In genomic region chr14:33000112-33000979, GRCm38 (mm10) we compare ENCODE assay signal across 22 mouse cellular contexts. TPM values are rescaled to one million over a fixed set of nuclear protein-coding genes. Genes with fewer than 3 reads are reported as not detected.
DNase-seq lines count a peak whose midpoint lies in the region; ATAC-seq and TF ChIP-seq lines count a peak whose summit lies in the region.
"Had no signal": no experiment of that assay in that cellular context is flagged by ENCODE, and none has a peak within 500 bp of the region (broad histone marks: within the 10 kb centered on the region; RNA-seq: fewer than 3 reads in every experiment).

No protein-coding gene starts in this region.

- H3K9me3 ChIP-seq in embryonic facial prominence, embryonic 10.5 days: peaks cover 4% of the 10 kb centered on the region
- H3K9me3 ChIP-seq in hindbrain, embryonic 13.5 days: 0 out of 2 replicates have a peak, but pooled peaks cover 4% of the 10 kb centered on the region
- 0 out of 2 replicates have a peak, but pooled peaks cover 3% of the 10 kb centered on the region for H3K9me3 ChIP-seq in midbrain, embryonic 14.5 days (ENCODE audit: control insufficient read depth, low read length)
- H3K9me3 ChIP-seq: liver, embryonic 13.5 days; megakaryocyte, embryonic 14.5 days; stomach, embryonic 15.5 days had no signal

- peak; percentile 63; the same call in 1 of the 2 replicates for ATAC-seq in hindbrain, embryonic 13.5 days (ENCODE audit: low FRiP score)
- ATAC-seq in midbrain, embryonic 14.5 days (ENCODE audit: low FRiP score, low TSS enrichment): no peak
- ATAC-seq in monocyte, adult 5-6 weeks (replicated peaks; ENCODE audit: insufficient number of reproducible peaks, low FRiP score, low TSS enrichment, poor library complexity, severe bottlenecking): no peak
- no peak for ATAC-seq in erythroblast, adult 5-6 weeks (replicated peaks; ENCODE audit: low FRiP score, poor library complexity, severe bottlenecking)
- ATAC-seq: CD4-positive, CD25-positive, alpha-beta regulatory T cell, adult 4 months had no signal

- WGBS in embryonic facial prominence, embryonic 10.5 days: 27% methylated on average over 8 of the region's 8 CpGs
- WGBS in hindbrain, embryonic 13.5 days: 20% methylated on average over 8 of the region's 8 CpGs
- WGBS in midbrain, embryonic 14.5 days: 19% methylated on average over 8 of the region's 8 CpGs

- H3K36me3 ChIP-seq in embryonic facial prominence, embryonic 10.5 days (replicated peaks): no peaks in the 10 kb centered on the region
- no peaks in the 10 kb centered on the region for H3K36me3 ChIP-seq in hindbrain, embryonic 13.5 days
- no peaks in the 10 kb centered on the region for H3K36me3 ChIP-seq in midbrain, embryonic 14.5 days (ENCODE audit: control insufficient read depth, insufficient read depth, low read length)
- H3K36me3 ChIP-seq: embryonic facial prominence, embryonic 12.5 days; liver, embryonic 13.5 days; stomach, embryonic 15.5 days had no signal

- H3K4me1 ChIP-seq in embryonic facial prominence, embryonic 10.5 days: peaks cover 21% of the 10 kb centered on the region
- peaks cover 23% of the 10 kb centered on the region for H3K4me1 ChIP-seq in hindbrain, embryonic 13.5 days (replicated peaks)
- peaks cover 13% of the 10 kb centered on the region; the same call in 1 of the 2 replicates for H3K4me1 ChIP-seq in midbrain, embryonic 14.5 days (ENCODE audit: control insufficient read depth, insufficient read depth, low read length)
- H3K4me1 ChIP-seq: liver, embryonic 13.5 days; megakaryocyte, embryonic 14.5 days; stomach, embryonic 15.5 days had no signal

- DNase-seq in brain, embryonic 14.5 days (ENCODE audit: low read depth): peak; percentile 58
- no peak for DNase-seq in embryonic facial prominence, embryonic 10.5 days (ENCODE audit: low spot score)
- peak; percentile 57 for DNase-seq in midbrain, embryonic 14.5 days
- DNase-seq in left cerebral cortex, adult 11 months (ENCODE audit: low spot score): no peak
- DNase-seq: adrenal gland, postnatal 10 days; cerebellum, adult 9-11 months; gastrocnemius, postnatal 10 days; kidney, adult 9 months; kidney, postnatal 4 days; layer of hippocampus, postnatal 36 days; liver, embryonic 13.5 days; spleen, adult 18-20 months had no signal

- no peak for TF ChIP-seq CTCF in brain, embryonic 14.5 days (IDR thresholded peaks at IDR 0.05; ENCODE audit: borderline replicate concordance, extremely low read depth, insufficient read depth, insufficient read length)

- 0 out of 2 replicates have a peak, but pooled peaks cover 4% of the 10 kb centered on the region for H3K27me3 ChIP-seq in embryonic facial prominence, embryonic 10.5 days (replicated peaks; ENCODE audit: low read depth, poor library complexity, severe bottlenecking)
- no peaks in the 10 kb centered on the region for H3K27me3 ChIP-seq in hindbrain, embryonic 13.5 days
- no peaks in the 10 kb centered on the region for H3K27me3 ChIP-seq in midbrain, embryonic 14.5 days (ENCODE audit: control insufficient read depth, insufficient read depth, low read length)
- H3K27me3 ChIP-seq: embryonic facial prominence, embryonic 12.5 days; liver, embryonic 13.5 days; megakaryocyte, embryonic 14.5 days; stomach, embryonic 15.5 days had no signal

- TF ChIP-seq POLR2A in brain, embryonic 14.5 days (IDR thresholded peaks at IDR 0.05; ENCODE audit: borderline replicate concordance, extremely low read depth, insufficient read depth, insufficient read length, poor library complexity, severe bottlenecking): no peak

- 0 out of 2 replicates have a peak overlapping the region, but pooled peaks have one; percentile 35 for H3K27ac ChIP-seq in embryonic facial prominence, embryonic 10.5 days (replicated peaks)
- H3K27ac ChIP-seq in hindbrain, embryonic 13.5 days: no peak overlapping the region
- H3K27ac ChIP-seq in midbrain, embryonic 14.5 days (replicated peaks; ENCODE audit: low read depth, low read length): no peak overlapping the region
- H3K27ac ChIP-seq: embryonic facial prominence, embryonic 12.5 days; liver, embryonic 13.5 days; stomach, embryonic 15.5 days had no signal

- 0 out of 2 replicates have a peak overlapping the region, but pooled peaks have one; percentile 8 for H3K4me2 ChIP-seq in hindbrain, embryonic 13.5 days
- H3K4me2 ChIP-seq in midbrain, embryonic 14.5 days (ENCODE audit: low read length): no peak overlapping the region
- H3K4me2 ChIP-seq: embryonic facial prominence, embryonic 12.5 days; heart, embryonic 11.5 days; liver, embryonic 13.5 days; stomach, embryonic 15.5 days had no signal

- H3K9ac ChIP-seq in hindbrain, embryonic 13.5 days: no peak overlapping the region
- 0 out of 2 replicates have a peak overlapping the region, but pooled peaks have one; percentile 20 for H3K9ac ChIP-seq in midbrain, embryonic 14.5 days (replicated peaks; ENCODE audit: low read length)
- H3K9ac ChIP-seq: embryonic facial prominence, embryonic 12.5 days; liver, embryonic 13.5 days; stomach, embryonic 15.5 days had no signal

- no peak overlapping the region for H3K4me3 ChIP-seq in embryonic facial prominence, embryonic 10.5 days
- no peak overlapping the region for H3K4me3 ChIP-seq in hindbrain, embryonic 13.5 days
- H3K4me3 ChIP-seq in midbrain, embryonic 14.5 days (replicated peaks; ENCODE audit: low read depth, low read length): no peak overlapping the region
- H3K4me3 ChIP-seq: embryonic facial prominence, embryonic 12.5 days; liver, embryonic 13.5 days; megakaryocyte, embryonic 14.5 days; stomach, embryonic 15.5 days had no signal

RNA-seq across cellular contexts. Expression of gene Lrrc18, which starts 9.2 kb away (rescaled TPM):
- polyA plus RNA-seq in brain, embryonic 14.5 days (2012; rRNA removed): 0.38 TPM in 2 replicates
- 0.54 and 0.62 TPM in 2 replicates for polyA plus RNA-seq in embryonic facial prominence, embryonic 10.5 days (2016; fragmentation: Nextera tagmentation; extraction: Ambion mirVana)
- 0.09 and 0.52 TPM in 2 replicates for polyA plus RNA-seq in hindbrain, embryonic 13.5 days (2015; fragmentation: Nextera tagmentation; extraction: Ambion mirVana)
- 0.45 and 0.51 TPM in 2 replicates for polyA plus RNA-seq in midbrain, embryonic 14.5 days (2014; fragmentation: Nextera tagmentation; extraction: Ambion mirVana)
- 0.58 to 1.6 TPM (median 0.75 TPM) in 3 replicates for total RNA-seq in monocyte, adult 5-6 weeks (2017)
- not detected in 2 replicates for total RNA-seq in erythroblast, adult 5-6 weeks (2015; ENCODE audit: low replicate concordance)
- total RNA-seq in erythroblast, adult 5-6 weeks (2017; ENCODE audit: low replicate concordance): not detected in 2 replicates
- total RNA-seq: hematopoietic stem cell, adult 5-6 weeks; MEL had no signal
- polyA plus RNA-seq: CD4-positive, CD25-positive, alpha-beta regulatory T cell, adult 4 months had no signal

Comparison
In these comparisons a context has a peak if more than half of its experiments do, and no peak if none do; other contexts are left out.
1. DNase-seq: peak in brain, embryonic 14.5 days (single experiment) and midbrain, embryonic 14.5 days (single experiment); none in embryonic facial prominence, embryonic 10.5 days (single experiment) and left cerebral cortex, adult 11 months (single experiment).